Mouse (Mus musculus): ENCODE results near the gene Copz2. TPM values are rescaled to one million over a fixed set of nuclear protein-coding genes. Genes with fewer than 3 reads are reported as not detected.

Gene Copz2
- polyA plus RNA-seq, 1 experiment: 10.6 TPM

DNA sequence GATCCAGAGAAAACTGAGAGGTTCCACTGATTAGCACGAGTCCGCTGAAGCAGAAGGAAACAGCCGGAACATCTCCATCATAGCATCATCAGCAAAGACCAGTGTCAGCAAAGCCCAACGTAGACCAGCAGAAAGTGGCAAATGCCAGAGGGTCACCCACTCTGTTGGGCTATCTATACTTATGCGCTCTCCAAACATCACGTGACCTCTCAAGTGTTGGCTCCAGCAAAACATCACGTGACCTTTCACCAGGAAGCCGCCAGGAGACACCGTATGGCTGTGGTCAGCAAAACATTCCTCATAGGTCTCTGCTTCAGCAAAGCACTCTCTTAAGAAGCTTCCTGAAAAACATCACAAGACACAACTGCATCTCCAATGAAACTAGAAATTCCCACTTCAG lies 30.6 kb downstream of the Copz2 start:
- no peak overlapping the region for H3K27ac ChIP-seq (ENCODE audit: insufficient read depth, low read length)
- no peak for DNase-seq (ENCODE audit: low read depth in 1 of 2, low spot score in 2 of 2)
- no peak for TF ChIP-seq POLR2A (IDR thresholded peaks at IDR 0.05; ENCODE audit: low read depth, low read length)
- TF ChIP-seq CTCF (IDR thresholded peaks at IDR 0.05; ENCODE audit: extremely low read depth, insufficient read depth, insufficient read length, insufficient replicate concordance): no peak
- H3K27me3 ChIP-seq (ENCODE audit: control insufficient read depth, insufficient read depth, low read length): peaks cover 8% of the 10 kb centered on the region
- 86% methylated on average over 9 of the region's 9 CpGs for WGBS
- H3K4me3 ChIP-seq (ENCODE audit: extremely low read depth, insufficient read depth, insufficient read length): no peak overlapping the region
- no peaks in the 10 kb centered on the region for H3K36me3 ChIP-seq (ENCODE audit: control insufficient read depth, insufficient read depth, low read length)
- no peaks in the 10 kb centered on the region for H3K4me1 ChIP-seq (ENCODE audit: control insufficient read depth, insufficient read depth, insufficient read length)

DNA sequence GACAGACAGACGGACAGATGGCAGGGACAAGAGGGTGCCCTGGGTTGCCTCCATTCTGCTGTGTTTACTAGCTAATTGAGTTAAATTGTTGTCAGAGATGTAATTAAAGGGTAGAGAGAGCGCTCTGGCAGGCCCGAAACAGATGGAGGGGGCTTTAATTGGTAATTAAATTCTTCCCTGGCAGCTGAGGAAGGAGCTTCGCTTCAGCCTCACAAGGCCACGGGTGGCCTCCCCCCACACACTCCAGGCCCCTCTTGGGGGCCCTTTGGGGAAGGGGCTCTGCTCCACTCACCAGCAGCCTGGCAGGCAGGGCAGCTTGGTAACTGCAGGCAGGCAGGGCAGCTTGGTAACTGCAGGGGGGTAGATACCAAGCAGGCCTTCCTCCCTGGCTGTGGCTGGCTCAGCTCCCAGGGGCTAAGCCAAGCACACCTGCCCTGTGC lies 36.3 kb downstream of the Copz2 start:
- H3K27ac ChIP-seq (ENCODE audit: insufficient read depth, low read length): no peak overlapping the region
- 81% methylated on average over 5 of the region's 5 CpGs for WGBS
- DNase-seq (ENCODE audit: low read depth in 1 of 2, low spot score in 2 of 2): no peak
- no peaks in the 10 kb centered on the region for H3K36me3 ChIP-seq (ENCODE audit: control insufficient read depth, insufficient read depth, low read length)
- H3K4me1 ChIP-seq (ENCODE audit: control insufficient read depth, insufficient read depth, insufficient read length): no peaks in the 10 kb centered on the region
- H3K27me3 ChIP-seq (ENCODE audit: control insufficient read depth, insufficient read depth, low read length): no peaks in the 10 kb centered on the region
- no peak for TF ChIP-seq CTCF (IDR thresholded peaks at IDR 0.05; ENCODE audit: extremely low read depth, insufficient read depth, insufficient read length, insufficient replicate concordance)
- no peak for TF ChIP-seq POLR2A (IDR thresholded peaks at IDR 0.05; ENCODE audit: low read depth, low read length)
- H3K4me3 ChIP-seq (ENCODE audit: extremely low read depth, insufficient read depth, insufficient read length): no peak overlapping the region

GRCm38 (mm10) chr11:96886942-96887546 lies 37.4 kb downstream of the Copz2 start:
- no peaks in the 10 kb centered on the region for H3K36me3 ChIP-seq (ENCODE audit: control insufficient read depth, insufficient read depth, low read length)
- TF ChIP-seq CTCF (IDR thresholded peaks at IDR 0.05; ENCODE audit: extremely low read depth, insufficient read depth, insufficient read length, insufficient replicate concordance): no peak
- no peak overlapping the region for H3K27ac ChIP-seq (ENCODE audit: insufficient read depth, low read length)
- 61% methylated on average over 8 of the region's 8 CpGs for WGBS
- DNase-seq (ENCODE audit: low read depth in 1 of 2, low spot score in 2 of 2): no peak
- no peaks in the 10 kb centered on the region for H3K4me1 ChIP-seq (ENCODE audit: control insufficient read depth, insufficient read depth, insufficient read length)
- H3K4me3 ChIP-seq (ENCODE audit: extremely low read depth, insufficient read depth, insufficient read length): no peak overlapping the region
- H3K27me3 ChIP-seq (ENCODE audit: control insufficient read depth, insufficient read depth, low read length): no peaks in the 10 kb centered on the region

DNA sequence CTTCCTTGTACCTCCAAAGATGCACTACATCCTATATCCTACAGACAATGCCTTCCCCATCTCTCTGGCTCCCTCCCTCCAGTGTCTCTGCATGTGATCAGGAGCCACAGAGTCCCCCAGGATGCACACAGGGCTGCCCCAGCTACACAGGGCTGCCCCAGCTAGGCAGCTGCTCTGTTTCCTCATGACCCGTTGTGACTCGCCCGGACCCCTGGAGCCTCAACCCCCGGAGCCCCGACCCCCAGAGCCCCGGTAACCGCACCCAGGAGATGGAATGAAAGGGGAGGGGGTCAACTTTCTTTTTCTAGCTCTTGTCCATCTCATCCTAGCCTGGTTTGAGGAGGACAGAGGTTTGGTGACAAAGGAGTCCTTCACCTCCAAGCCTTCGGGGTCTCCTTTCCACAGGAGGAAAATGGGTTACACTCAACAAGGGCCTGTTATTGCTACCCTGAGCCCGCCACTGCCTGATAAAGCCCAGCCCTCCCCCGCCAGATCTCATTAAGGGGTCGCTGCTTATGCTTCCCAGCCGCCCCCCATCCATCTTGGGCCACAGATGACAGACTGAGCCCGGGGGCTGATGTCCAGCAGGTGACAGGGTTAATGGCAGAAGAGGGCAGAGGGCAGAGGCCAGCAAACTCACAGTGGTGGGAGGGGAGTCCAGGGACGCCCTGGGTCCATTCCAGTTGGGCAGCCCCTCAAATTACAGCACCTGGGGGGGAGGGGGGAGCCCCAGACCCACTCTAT lies 42.3 kb downstream of the Copz2 start:
- WGBS: 85% methylated on average over 14 of the region's 14 CpGs

DNA sequence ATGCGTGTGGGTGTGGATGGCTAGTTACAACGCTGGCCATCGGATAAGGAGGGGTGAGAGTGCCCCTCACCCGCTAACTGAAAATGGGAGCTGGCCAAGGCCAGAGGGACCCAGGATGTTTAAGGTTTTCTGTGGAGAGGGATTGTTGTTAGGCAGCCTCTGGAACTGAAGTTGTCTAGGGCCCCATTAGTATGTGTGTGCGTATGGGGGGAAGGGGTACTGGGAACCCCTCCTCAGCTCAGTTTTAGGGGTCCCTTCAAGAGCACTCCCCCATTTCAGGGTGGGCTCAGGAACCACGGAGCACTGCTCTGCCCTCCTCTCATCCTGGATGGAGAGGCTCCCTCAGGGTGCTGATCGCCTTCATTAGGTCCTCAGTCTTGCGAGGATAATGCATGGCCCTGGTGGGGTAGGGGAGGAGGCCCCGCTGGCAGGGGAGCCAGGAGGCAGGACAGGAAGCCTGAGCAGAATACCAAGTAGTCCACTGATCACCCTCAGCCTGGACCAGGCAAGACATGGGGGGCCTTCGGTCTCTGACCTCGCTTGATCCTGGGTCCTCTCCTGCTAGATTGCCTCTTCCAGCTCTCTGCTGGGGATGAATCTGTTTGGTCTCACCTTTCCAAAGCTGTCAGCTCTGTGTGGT lies 43.7 kb downstream of the Copz2 start:
- TF ChIP-seq POLR2A (IDR thresholded peaks at IDR 0.05; ENCODE audit: low read depth, low read length) (no peak), CTCF (IDR thresholded peaks at IDR 0.05; ENCODE audit: extremely low read depth, insufficient read depth, insufficient read length, insufficient replicate concordance) (no peak)
- H3K27ac ChIP-seq (ENCODE audit: insufficient read depth, low read length): no peak overlapping the region
- no peak for DNase-seq (ENCODE audit: low read depth in 1 of 2, low spot score in 2 of 2)
- no peaks in the 10 kb centered on the region for H3K27me3 ChIP-seq (ENCODE audit: control insufficient read depth, insufficient read depth, low read length)
- 83% methylated on average over 11 of the region's 11 CpGs for WGBS
- H3K4me1 ChIP-seq (ENCODE audit: control insufficient read depth, insufficient read depth, insufficient read length): no peaks in the 10 kb centered on the region
- no peaks in the 10 kb centered on the region for H3K36me3 ChIP-seq (ENCODE audit: control insufficient read depth, insufficient read depth, low read length)
- H3K4me3 ChIP-seq (ENCODE audit: extremely low read depth, insufficient read depth, insufficient read length): no peak overlapping the region

More for the DNA sequence above, 42.3 kb downstream of the Copz2 start:
- TF ChIP-seq CTCF (IDR thresholded peaks at IDR 0.05; ENCODE audit: extremely low read depth, insufficient read depth, insufficient read length, insufficient replicate concordance): no peak
- no peak for TF ChIP-seq POLR2A (IDR thresholded peaks at IDR 0.05; ENCODE audit: low read depth, low read length)
- H3K4me3 ChIP-seq (ENCODE audit: extremely low read depth, insufficient read depth, insufficient read length): no peak overlapping the region
- no peaks in the 10 kb centered on the region for H3K4me1 ChIP-seq (ENCODE audit: control insufficient read depth, insufficient read depth, insufficient read length)
- H3K27ac ChIP-seq (ENCODE audit: insufficient read depth, low read length): no peak overlapping the region
- no peaks in the 10 kb centered on the region for H3K27me3 ChIP-seq (ENCODE audit: control insufficient read depth, insufficient read depth, low read length)
- DNase-seq (ENCODE audit: low read depth in 1 of 2, low spot score in 2 of 2): no peak
- H3K36me3 ChIP-seq (ENCODE audit: control insufficient read depth, insufficient read depth, low read length): no peaks in the 10 kb centered on the region

DNA sequence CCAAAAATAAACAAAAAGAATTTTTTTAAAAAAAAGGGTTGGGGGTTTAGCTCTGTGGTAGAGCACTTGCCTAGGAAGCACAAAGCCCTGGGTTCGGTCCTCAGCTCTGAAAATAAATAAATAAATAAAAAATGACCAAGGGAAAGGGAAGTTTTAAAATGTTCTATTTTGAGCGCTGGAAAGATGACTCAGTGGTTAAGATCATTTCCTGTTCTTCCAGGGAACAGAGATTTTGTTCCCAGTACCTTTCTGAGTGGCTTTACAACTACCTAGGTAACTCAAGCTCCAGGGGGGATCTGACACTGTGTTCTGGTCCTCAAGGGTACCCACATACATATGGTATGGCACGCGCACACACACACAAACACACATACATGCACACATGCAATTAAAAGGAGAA lies 46.2 kb downstream of the Copz2 start:
- H3K4me3 ChIP-seq (ENCODE audit: extremely low read depth, insufficient read depth, insufficient read length): no peak overlapping the region
- 57% methylated on average over 4 of the region's 4 CpGs for WGBS
- TF ChIP-seq POLR2A (IDR thresholded peaks at IDR 0.05; ENCODE audit: low read depth, low read length): no peak
- TF ChIP-seq CTCF (IDR thresholded peaks at IDR 0.05; ENCODE audit: extremely low read depth, insufficient read depth, insufficient read length, insufficient replicate concordance): no peak
- no peaks in the 10 kb centered on the region for H3K36me3 ChIP-seq (ENCODE audit: control insufficient read depth, insufficient read depth, low read length)
- H3K27ac ChIP-seq (ENCODE audit: insufficient read depth, low read length): no peak overlapping the region
- H3K27me3 ChIP-seq (ENCODE audit: control insufficient read depth, insufficient read depth, low read length): no peaks in the 10 kb centered on the region
- DNase-seq (ENCODE audit: low read depth in 1 of 2, low spot score in 2 of 2): no peak
- H3K4me1 ChIP-seq (ENCODE audit: control insufficient read depth, insufficient read depth, insufficient read length): no peaks in the 10 kb centered on the region

All from spleen, adult 2 months (tissue).